Mouse (Mus musculus): ENCODE measurements around the gene Tomm20. TPM values are rescaled to one million over a fixed set of nuclear protein-coding genes. Genes with fewer than 3 reads are reported as not detected.

The Tomm20 gene
- polyA plus RNA-seq, 1 experiment = 450 TPM

DNA sequence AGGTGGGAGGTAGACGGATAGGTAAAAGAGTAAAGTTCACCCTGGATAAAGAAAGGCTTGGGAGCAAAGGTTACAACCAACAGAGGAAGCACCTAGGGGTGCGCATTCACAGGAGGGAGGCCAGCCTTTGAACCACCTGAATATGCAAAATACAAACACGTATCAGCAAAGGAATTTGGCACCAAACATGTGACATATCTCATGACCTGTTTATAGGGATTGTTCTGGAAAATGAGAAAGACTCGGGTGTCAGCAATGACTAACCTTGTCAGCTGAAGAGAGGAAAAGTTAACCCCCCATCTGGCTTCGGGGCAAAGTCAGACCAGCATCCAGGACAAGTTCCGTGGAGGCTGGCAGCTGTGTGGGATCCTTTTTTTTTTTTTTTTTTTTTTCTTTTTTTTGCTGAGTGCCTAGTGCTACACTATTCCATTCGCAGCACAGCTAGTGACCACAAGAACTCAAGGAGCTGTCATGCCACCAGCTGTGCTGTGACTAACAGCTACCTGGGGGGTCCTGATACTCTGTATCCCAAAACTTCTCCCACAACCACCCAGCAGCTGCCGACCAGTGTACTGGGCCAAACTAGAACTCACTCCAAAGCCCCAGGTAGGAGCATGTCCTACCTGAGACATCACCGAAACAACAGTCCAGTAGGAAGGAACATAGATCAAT is 42.3 kb downstream of the Tomm20 start:
- Histone ChIP-seq H3K27ac (ENCODE audit: insufficient read depth, low read depth, low read length) (peak overlapping the region; percentile 91), H3K4me3 (ENCODE audit: low read depth, low read length) (no peak overlapping the region), H3K36me3 (ENCODE audit: control insufficient read depth, insufficient read depth, low read length) (no peaks in the 10 kb centered on the region), H3K27me3 (ENCODE audit: control insufficient read depth, insufficient read depth, low read length) (no peaks in the 10 kb centered on the region), H3K4me1 (ENCODE audit: control insufficient read depth, insufficient read depth, insufficient read length, low read length) (peaks cover 37% of the 10 kb centered on the region)
- 23% methylated on average over 9 of the region's 9 CpGs for WGBS
- no peak for TF ChIP-seq CTCF (IDR thresholded peaks at IDR 0.05; ENCODE audit: extremely low read depth, insufficient read length, insufficient replicate concordance, low read depth, low read length)
- TF ChIP-seq POLR2A (IDR thresholded peaks at IDR 0.05; ENCODE audit: low read depth, low read length) = no peak

DNA sequence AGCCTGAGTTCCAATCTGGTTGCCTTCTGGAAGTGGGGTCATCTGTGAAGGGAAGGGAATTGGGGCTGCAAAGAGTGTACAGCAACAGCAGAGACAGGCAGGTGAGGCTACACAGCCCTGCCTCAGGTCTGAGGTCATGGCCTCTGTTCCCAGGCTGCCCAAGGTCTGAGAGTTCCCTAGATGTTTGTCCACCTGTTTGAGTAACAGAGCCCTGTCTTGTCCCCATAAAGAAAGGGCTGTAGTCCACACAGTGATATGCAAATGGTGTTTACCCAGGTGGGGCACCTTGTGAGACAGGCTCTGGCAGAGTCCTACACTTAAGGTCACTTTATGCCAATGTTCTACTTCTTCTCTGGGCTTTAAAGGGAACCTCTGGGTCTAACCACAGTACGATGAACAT is 44.0 kb downstream of the Tomm20 start:
- 24% methylated on average over 1 of the region's 1 CpGs for WGBS
- peak overlapping the region; percentile 83 for H3K27ac ChIP-seq (ENCODE audit: insufficient read depth, low read depth, low read length)

DNA sequence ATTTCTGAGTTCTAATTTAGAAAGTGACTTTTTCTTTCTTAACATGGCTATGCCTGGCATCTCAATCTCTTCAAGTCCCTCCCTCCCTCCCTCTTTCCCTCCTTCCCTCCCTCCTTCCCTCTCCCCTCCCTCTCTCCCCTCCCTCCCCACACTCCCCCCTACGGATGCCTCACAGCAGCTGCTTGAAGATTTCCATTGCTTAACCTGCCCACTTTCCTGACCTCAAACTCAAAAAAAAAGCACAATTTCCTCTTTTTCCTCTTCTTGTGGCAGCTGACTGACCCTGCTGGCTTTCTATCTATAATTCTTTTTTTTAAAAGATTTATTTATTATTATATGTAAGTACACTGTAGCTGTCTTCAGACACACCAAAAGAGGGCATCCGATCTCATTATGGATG is 44.6 kb downstream of the Tomm20 start:
- Histone ChIP-seq H3K36me3 (ENCODE audit: control insufficient read depth, insufficient read depth, low read length) (no peaks in the 10 kb centered on the region), H3K4me1 (ENCODE audit: control insufficient read depth, insufficient read depth, insufficient read length, low read length) (peaks cover 30% of the 10 kb centered on the region), H3K27ac (ENCODE audit: insufficient read depth, low read depth, low read length) (peak overlapping the region; percentile 68), H3K27me3 (ENCODE audit: control insufficient read depth, insufficient read depth, low read length) (no peaks in the 10 kb centered on the region), H3K4me3 (ENCODE audit: low read depth, low read length) (no peak overlapping the region)
- WGBS = 32% methylated on average over 2 of the region's 2 CpGs
- no peak for TF ChIP-seq POLR2A (IDR thresholded peaks at IDR 0.05; ENCODE audit: low read depth, low read length)

More for the DNA sequence above, 44.0 kb downstream of the Tomm20 start:
- TF ChIP-seq CTCF (IDR thresholded peaks at IDR 0.05; ENCODE audit: extremely low read depth, insufficient read length, insufficient replicate concordance, low read depth, low read length) = no peak
- TF ChIP-seq POLR2A (IDR thresholded peaks at IDR 0.05; ENCODE audit: low read depth, low read length) = no peak
- H3K27me3 ChIP-seq (ENCODE audit: control insufficient read depth, insufficient read depth, low read length) = no peaks in the 10 kb centered on the region
- H3K36me3 ChIP-seq (ENCODE audit: control insufficient read depth, insufficient read depth, low read length) = no peaks in the 10 kb centered on the region
- H3K4me3 ChIP-seq (ENCODE audit: low read depth, low read length) = no peak overlapping the region
- H3K4me1 ChIP-seq (ENCODE audit: control insufficient read depth, insufficient read depth, insufficient read length, low read length) = peaks cover 30% of the 10 kb centered on the region

DNA sequence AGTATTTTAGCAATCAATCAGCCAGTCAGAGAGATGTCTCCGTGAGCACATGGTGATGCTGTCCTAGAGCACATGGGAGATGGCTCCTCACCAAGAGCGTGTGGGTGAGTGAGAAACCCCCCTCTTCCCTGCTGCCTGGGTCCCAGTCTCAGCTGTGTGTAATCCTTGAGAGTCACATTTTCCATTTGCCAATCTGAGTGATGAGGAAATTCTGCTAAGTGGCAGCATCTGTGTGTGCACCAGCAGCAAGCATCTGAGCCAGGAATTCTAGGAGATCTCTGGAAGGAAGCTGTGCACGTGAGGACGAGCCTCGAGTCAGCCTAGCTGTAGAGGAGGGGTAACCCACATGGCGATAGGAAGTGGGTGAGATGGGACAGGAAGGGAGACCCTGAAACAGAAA is 50.5 kb downstream of the Tomm20 start:
- Histone ChIP-seq H3K27me3 (ENCODE audit: control insufficient read depth, insufficient read depth, low read length) (no peaks in the 10 kb centered on the region), H3K36me3 (ENCODE audit: control insufficient read depth, insufficient read depth, low read length) (no peaks in the 10 kb centered on the region), H3K27ac (ENCODE audit: insufficient read depth, low read depth, low read length) (no peak overlapping the region), H3K4me1 (ENCODE audit: control insufficient read depth, insufficient read depth, insufficient read length, low read length) (peaks cover 6% of the 10 kb centered on the region; the same call in 1 of the 2 replicates), H3K4me3 (ENCODE audit: low read depth, low read length) (no peak overlapping the region)
- 48% methylated on average over 6 of the region's 6 CpGs for WGBS
- TF ChIP-seq POLR2A (IDR thresholded peaks at IDR 0.05; ENCODE audit: low read depth, low read length) (no peak), CTCF (IDR thresholded peaks at IDR 0.05; ENCODE audit: extremely low read depth, insufficient read length, insufficient replicate concordance, low read depth, low read length) (no peak)

DNA sequence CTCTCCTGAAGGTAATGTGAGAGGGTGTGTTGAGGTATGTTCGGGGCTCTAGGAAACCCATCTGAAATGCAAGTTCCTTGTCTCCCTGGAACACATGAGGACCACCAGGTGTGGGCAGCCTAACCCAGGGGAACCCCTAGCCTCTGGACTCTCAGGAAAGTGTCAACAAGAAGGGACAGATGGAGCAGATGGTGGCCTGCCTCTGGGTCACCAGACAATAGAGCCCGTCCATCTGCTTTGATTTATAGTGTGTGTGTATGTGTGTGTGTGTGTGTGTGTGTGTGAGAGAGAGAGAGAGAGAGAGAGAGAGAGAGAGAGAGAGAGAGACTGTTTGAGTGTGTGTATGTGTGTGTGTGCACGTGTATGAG is 58.0 kb downstream of the Tomm20 start:
- Histone ChIP-seq H3K4me1 (ENCODE audit: control insufficient read depth, insufficient read depth, insufficient read length, low read length) (peaks cover 16% of the 10 kb centered on the region; the same call in 1 of the 2 replicates), H3K4me3 (ENCODE audit: low read depth, low read length) (no peak overlapping the region), H3K27ac (ENCODE audit: insufficient read depth, low read depth, low read length) (peak overlapping the region; percentile 61; the same call in 1 of the 2 replicates), H3K27me3 (ENCODE audit: control insufficient read depth, insufficient read depth, low read length) (no peaks in the 10 kb centered on the region), H3K36me3 (ENCODE audit: control insufficient read depth, insufficient read depth, low read length) (no peaks in the 10 kb centered on the region)
- TF ChIP-seq CTCF (IDR thresholded peaks at IDR 0.05; ENCODE audit: extremely low read depth, insufficient read length, insufficient replicate concordance, low read depth, low read length) = no peak
- TF ChIP-seq POLR2A (IDR thresholded peaks at IDR 0.05; ENCODE audit: low read depth, low read length) = no peak
- 83% methylated on average over 3 of the region's 3 CpGs for WGBS

DNA sequence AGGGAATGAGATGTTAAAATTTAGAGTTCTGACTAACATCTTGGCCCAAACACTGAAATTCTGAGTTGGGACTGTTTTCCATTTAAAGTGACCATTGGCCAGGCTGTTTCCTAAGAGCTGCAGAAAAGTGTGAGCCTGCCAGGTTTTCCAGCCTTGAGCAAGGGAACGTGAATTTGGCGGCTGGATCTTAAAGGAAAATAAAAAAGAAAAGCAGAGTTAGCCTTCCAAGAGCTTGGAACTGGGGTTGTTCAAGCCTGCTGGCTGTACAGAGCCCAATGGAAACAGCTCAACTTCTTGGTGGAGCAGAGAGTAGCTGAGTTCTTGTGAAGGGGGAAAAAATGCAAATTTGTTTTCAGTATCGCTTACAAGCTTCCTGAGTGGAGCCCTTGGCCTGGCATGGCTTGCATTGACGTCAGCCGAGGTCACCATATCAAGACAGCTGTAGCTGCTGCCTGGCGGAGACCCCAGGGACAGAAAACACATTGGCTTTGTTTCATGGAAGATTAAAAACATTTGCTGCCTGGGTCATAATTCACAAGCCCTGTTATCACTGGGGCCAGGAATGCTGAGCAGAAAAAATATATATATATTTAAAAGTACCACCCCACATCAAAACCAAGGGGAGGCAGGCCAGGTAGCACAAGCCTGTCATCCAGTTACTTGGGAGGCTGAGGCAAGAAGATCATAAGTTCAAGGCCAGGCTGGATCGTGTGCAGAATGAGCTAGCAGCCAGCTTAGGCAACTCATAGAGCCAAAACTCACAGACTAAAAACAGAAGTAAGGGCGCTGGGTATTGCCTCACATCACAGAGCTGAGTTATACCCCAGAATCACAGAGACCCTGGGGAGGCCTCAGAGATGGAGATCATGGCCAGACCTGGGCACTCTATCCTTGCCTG is 58.7 kb downstream of the Tomm20 start:
- H3K4me1 ChIP-seq (ENCODE audit: control insufficient read depth, insufficient read depth, insufficient read length, low read length) = peaks cover 16% of the 10 kb centered on the region; the same call in 1 of the 2 replicates
- H3K27me3 ChIP-seq (ENCODE audit: control insufficient read depth, insufficient read depth, low read length) = no peaks in the 10 kb centered on the region
- peak overlapping the region; percentile 61 for H3K27ac ChIP-seq (ENCODE audit: insufficient read depth, low read depth, low read length)
- TF ChIP-seq CTCF (IDR thresholded peaks at IDR 0.05; ENCODE audit: extremely low read depth, insufficient read length, insufficient replicate concordance, low read depth, low read length) (no peak), POLR2A (IDR thresholded peaks at IDR 0.05; ENCODE audit: low read depth, low read length) (no peak)
- no peaks in the 10 kb centered on the region for H3K36me3 ChIP-seq (ENCODE audit: control insufficient read depth, insufficient read depth, low read length)
- H3K4me3 ChIP-seq (ENCODE audit: low read depth, low read length) = no peak overlapping the region
- WGBS = 64% methylated on average over 8 of the region's 8 CpGs
